Mouse (Mus musculus): Measurements from ENCODE around the gene Pla2g7. TPM values are rescaled to one million over a fixed set of nuclear protein-coding genes. Genes with fewer than 3 reads are reported as not detected.

Pla2g7 gene
- polyA plus RNA-seq, 2 experiments: 5.0 to 9.9 TPM

DNA sequence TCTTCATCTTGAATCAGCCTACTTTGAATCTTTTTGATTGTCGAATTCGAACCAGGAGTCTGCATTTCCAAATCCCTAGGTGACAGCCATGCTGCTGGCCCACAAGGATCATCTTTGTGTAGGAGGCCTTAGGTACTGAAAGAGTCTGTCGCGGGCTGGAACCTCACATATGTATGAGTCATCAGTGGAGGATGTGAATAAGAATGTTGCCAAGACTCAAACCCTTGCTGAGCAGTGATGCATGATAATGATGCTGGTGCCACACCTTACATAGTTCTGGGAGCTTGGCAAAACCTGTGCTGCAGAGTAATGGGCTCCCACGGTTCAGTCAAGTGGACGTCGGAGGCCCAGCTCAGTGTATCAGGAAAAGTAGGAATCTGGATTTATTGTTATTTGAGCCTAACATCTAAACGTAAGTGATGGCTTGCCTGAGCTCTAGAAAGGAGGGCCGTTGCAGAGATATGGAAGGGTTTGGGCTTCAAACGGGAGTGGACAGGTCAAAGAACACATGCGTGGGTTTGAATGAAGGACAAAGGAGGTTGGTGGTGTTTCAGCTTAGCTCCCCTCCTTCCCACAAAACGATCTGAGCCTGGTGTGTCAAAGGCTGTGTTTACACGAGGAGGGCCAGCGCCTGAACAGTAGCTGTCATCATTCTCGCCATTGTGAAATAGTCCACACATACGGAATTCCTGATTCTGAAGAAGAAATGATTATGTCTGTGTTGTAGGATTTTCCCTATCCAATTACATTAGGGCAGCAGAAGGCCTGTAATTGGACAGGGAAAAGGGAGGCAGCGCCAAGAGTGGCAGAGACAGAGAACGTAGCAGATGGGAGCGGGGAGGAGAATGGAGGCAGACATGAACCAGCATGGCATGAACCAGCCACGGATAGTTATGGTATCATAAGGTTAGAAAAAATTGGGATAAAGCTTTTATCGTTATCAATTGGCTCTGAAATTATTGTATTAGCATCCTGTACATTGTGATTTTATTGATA lies 24.7 kb downstream of the Pla2g7 start:
- Histone ChIP-seq H3K27ac (no peak overlapping the region), H3K4me3 (ENCODE audit: insufficient read depth in 1 of 2, low read depth in 2 of 2, low read length in 2 of 2) (no peak overlapping the region), H3K27me3 (ENCODE audit: control insufficient read depth, insufficient read depth, low read length) (no peaks in the 10 kb centered on the region), H3K36me3 (replicated peaks; ENCODE audit: control insufficient read depth, insufficient read depth, low read depth) (no peaks in the 10 kb centered on the region), H3K9ac (replicated peaks) (no peak overlapping the region), H3K4me2 (ENCODE audit: low read depth) (no peak overlapping the region), H3K4me1 (replicated peaks; ENCODE audit: control insufficient read depth in 2 of 2, insufficient read depth in 2 of 2, low read length in 1 of 2) (peaks cover 2 to 16% of the 10 kb centered on the region in 2 experiments; a peak in 2 of 4 replicates), H3K9me3 (ENCODE audit: control insufficient read depth, low read length) (no peaks in the 10 kb centered on the region)
- DNase-seq (ENCODE audit: low read depth in 3 of 3, low spot score in 3 of 3) (no peak), ATAC-seq (ENCODE audit: insufficient read depth) (0 out of 2 replicates have a peak, but pooled peaks have one; percentile 28)
- TF ChIP-seq EP300 (IDR thresholded peaks at IDR 0.05; ENCODE audit: low read depth): no peak
- no peak for TF ChIP-seq CTCF (IDR thresholded peaks at IDR 0.05; ENCODE audit: low read depth)
- WGBS (ENCODE audit: insufficient replicate concordance): 66% methylated on average over 21 of the region's 21 CpGs

GRCm38 (mm10) chr17:43597742-43598141 lies 29.8 kb downstream of the Pla2g7 start:
- Histone ChIP-seq H3K4me1 (replicated peaks; ENCODE audit: control insufficient read depth in 2 of 2, insufficient read depth in 2 of 2, low read length in 1 of 2) (peaks cover 0 to 2% of the 10 kb centered on the region in 2 experiments; a peak in 2 of 4 replicates), H3K27me3 (ENCODE audit: control insufficient read depth, insufficient read depth, low read length) (no peaks in the 10 kb centered on the region), H3K9ac (replicated peaks) (no peak overlapping the region), H3K4me2 (ENCODE audit: low read depth) (no peak overlapping the region), H3K4me3 (ENCODE audit: insufficient read depth in 1 of 2, low read depth in 2 of 2, low read length in 2 of 2) (no peak overlapping the region), H3K9me3 (ENCODE audit: control insufficient read depth, low read length) (no peaks in the 10 kb centered on the region), H3K27ac (no peak overlapping the region), H3K36me3 (replicated peaks; ENCODE audit: control insufficient read depth, insufficient read depth, low read depth) (no peaks in the 10 kb centered on the region)
- peak; percentile 44 for TF ChIP-seq CTCF (IDR thresholded peaks at IDR 0.05; ENCODE audit: low read depth)
- no peak for TF ChIP-seq EP300 (IDR thresholded peaks at IDR 0.05; ENCODE audit: low read depth)
- 77% methylated on average over 2 of the region's 2 CpGs for WGBS (ENCODE audit: insufficient replicate concordance)
- ATAC-seq (ENCODE audit: insufficient read depth) (no peak), DNase-seq (ENCODE audit: low read depth in 3 of 3, low spot score in 3 of 3) (no peak)

- no peaks in the 10 kb centered on the region for H3K4me1 ChIP-seq (replicated peaks; ENCODE audit: control insufficient read depth in 2 of 2, insufficient read depth in 2 of 2, low read length in 1 of 2)
- no peak overlapping the region for H3K4me2 ChIP-seq (ENCODE audit: low read depth)
- H3K9me3 ChIP-seq (ENCODE audit: control insufficient read depth, low read length): no peaks in the 10 kb centered on the region
- DNase-seq (ENCODE audit: low read depth in 3 of 3, low spot score in 3 of 3) (no peak), ATAC-seq (ENCODE audit: insufficient read depth) (no peak)
- H3K27ac ChIP-seq: no peak overlapping the region
- TF ChIP-seq CTCF (IDR thresholded peaks at IDR 0.05; ENCODE audit: low read depth) (no peak), EP300 (IDR thresholded peaks at IDR 0.05; ENCODE audit: low read depth) (no peak)
- 28% methylated on average over 4 of the region's 4 CpGs for WGBS (ENCODE audit: insufficient replicate concordance)
- H3K36me3 ChIP-seq (replicated peaks; ENCODE audit: control insufficient read depth, insufficient read depth, low read depth): no peaks in the 10 kb centered on the region
- H3K4me3 ChIP-seq (ENCODE audit: insufficient read depth in 1 of 2, low read depth in 2 of 2, low read length in 2 of 2): no peak overlapping the region
- H3K9ac ChIP-seq (replicated peaks): no peak overlapping the region
- H3K27me3 ChIP-seq (ENCODE audit: control insufficient read depth, insufficient read depth, low read length): no peaks in the 10 kb centered on the region
Observed at GRCm38 (mm10) chr17:43598706-43599105, 30.8 kb downstream of the Pla2g7 start.

DNA sequence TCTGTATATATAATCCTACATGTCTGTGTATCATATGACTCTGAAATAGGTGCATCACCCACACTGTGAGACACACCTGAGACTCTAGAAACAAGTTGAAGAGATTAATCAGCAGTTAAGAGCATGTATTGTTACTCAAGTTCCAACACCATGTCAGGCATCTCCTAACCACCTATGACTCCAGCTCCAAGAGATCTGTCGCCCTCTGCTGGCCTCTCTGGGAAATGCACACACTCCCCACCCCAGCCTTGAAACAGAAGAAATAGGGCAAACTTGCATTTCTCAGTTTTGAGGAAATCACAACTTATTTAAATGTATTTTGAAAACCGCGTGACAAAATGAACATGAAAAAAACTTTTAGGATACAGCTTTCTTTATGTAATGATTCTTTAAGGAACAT lies 38.8 kb downstream of the Pla2g7 start:
- DNase-seq (ENCODE audit: low read depth in 3 of 3, low spot score in 3 of 3): peak in 2 of 3 experiments; percentile 28 to 30
- Histone ChIP-seq H3K4me1 (replicated peaks; ENCODE audit: control insufficient read depth in 2 of 2, insufficient read depth in 2 of 2, low read length in 1 of 2) (no peaks in the 10 kb centered on the region), H3K27me3 (ENCODE audit: control insufficient read depth, insufficient read depth, low read length) (no peaks in the 10 kb centered on the region), H3K36me3 (replicated peaks; ENCODE audit: control insufficient read depth, insufficient read depth, low read depth) (no peaks in the 10 kb centered on the region), H3K4me3 (ENCODE audit: insufficient read depth in 1 of 2, low read depth in 2 of 2, low read length in 2 of 2) (no peak overlapping the region), H3K9me3 (ENCODE audit: control insufficient read depth, low read length) (no peaks in the 10 kb centered on the region), H3K9ac (replicated peaks) (no peak overlapping the region), H3K4me2 (ENCODE audit: low read depth) (no peak overlapping the region), H3K27ac (no peak overlapping the region)
- 4% methylated on average over 3 of the region's 3 CpGs for WGBS (ENCODE audit: insufficient replicate concordance)
- ATAC-seq (ENCODE audit: insufficient read depth): no peak
- no peak for TF ChIP-seq EP300 (IDR thresholded peaks at IDR 0.05; ENCODE audit: low read depth)
- TF ChIP-seq CTCF (IDR thresholded peaks at IDR 0.05; ENCODE audit: low read depth): peak; percentile 90

DNA sequence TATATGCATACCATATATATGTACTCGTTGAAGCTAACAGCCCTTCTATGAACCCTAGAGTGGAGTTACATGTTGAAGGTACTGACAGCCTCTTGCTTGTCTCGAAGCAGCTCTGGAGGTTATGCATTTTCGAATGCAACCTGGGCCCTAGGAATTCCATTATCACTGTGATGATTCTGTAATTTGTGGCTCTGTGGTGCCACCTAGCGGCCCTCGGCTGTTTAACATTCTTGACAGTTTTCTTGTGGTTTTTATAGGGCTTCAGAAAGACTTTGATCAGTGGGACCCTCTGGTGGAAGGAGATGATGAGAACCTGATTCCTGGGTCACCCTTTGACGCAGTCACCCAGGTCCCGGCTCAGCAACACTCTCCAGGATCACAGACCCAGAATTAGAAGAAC lies 43.7 kb downstream of the Pla2g7 start:
- no peak for ATAC-seq (ENCODE audit: insufficient read depth)
- TF ChIP-seq EP300 (IDR thresholded peaks at IDR 0.05; ENCODE audit: low read depth) (no peak), CTCF (IDR thresholded peaks at IDR 0.05; ENCODE audit: low read depth) (peak; percentile 70)
- Histone ChIP-seq H3K36me3 (replicated peaks; ENCODE audit: control insufficient read depth, insufficient read depth, low read depth) (no peaks in the 10 kb centered on the region), H3K9ac (replicated peaks) (no peak overlapping the region), H3K27ac (no peak overlapping the region), H3K4me3 (ENCODE audit: insufficient read depth in 1 of 2, low read depth in 2 of 2, low read length in 2 of 2) (no peak overlapping the region), H3K4me2 (ENCODE audit: low read depth) (no peak overlapping the region), H3K4me1 (replicated peaks; ENCODE audit: control insufficient read depth in 2 of 2, insufficient read depth in 2 of 2, low read length in 1 of 2) (no peaks in the 10 kb centered on the region), H3K27me3 (ENCODE audit: control insufficient read depth, insufficient read depth, low read length) (no peaks in the 10 kb centered on the region), H3K9me3 (ENCODE audit: control insufficient read depth, low read length) (no peaks in the 10 kb centered on the region)
- 18% methylated on average over 7 of the region's 7 CpGs for WGBS (ENCODE audit: insufficient replicate concordance)
- peak in 1 of 3 experiments; percentile 24 for DNase-seq (ENCODE audit: low read depth in 3 of 3, low spot score in 3 of 3)
